Mouse (Mus musculus) heart, adult 2 months (tissue): ENCODE measurements around the gene Cox10.

ENCODE experiments used
- CTCF ChIP-seq: fragments of 200-600 bp; IDR thresholded peaks from 2 replicates; pipeline ENCODE4 v1.8.1; 2022; ENCODE audit warnings: antibody characterized with exemption, mild to moderate bottlenecking, moderate library complexity
- EP300 ChIP-seq: fragments of 200-500 bp; IDR thresholded peaks from 2 replicates; pipeline ENCODE4 v1.6.1; 2011; ENCODE audit warnings: low read depth, low read length, control low read depth; ENCODE audit not compliant: insufficient read depth

DNA sequence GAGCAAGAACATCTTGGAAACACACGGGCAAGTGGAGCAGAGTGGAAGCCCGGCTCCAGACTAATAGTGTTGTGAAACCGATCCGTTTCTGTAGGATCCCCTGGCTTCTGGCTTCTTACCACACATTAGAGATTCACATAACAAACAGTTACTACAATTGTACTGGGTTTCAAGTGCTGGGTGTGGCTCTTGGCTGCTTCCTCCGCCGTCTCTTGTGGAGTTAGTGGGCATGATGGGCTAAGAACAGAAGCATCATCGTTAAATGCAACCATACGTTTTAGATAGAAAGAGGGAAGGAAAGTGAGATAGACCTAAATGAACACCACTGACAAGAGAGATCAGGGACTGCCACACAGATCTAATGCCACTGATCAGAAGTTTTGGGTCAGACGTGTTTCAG, 35.8 kb upstream of the Cox10 start:
- TF ChIP-seq CTCF (no peak), EP300 (no peak)
